Mouse (Mus musculus): ENCODE measurements around the gene Tgfb3. TPM values are rescaled to one million over a fixed set of nuclear protein-coding genes. Genes with fewer than 3 reads are reported as not detected.

Gene Tgfb3
- polyA plus RNA-seq, 1 experiment from 2014 or later = 16.6 TPM

- no peak overlapping the region for H3K9ac ChIP-seq (ENCODE audit: low read depth, low read length)
- no peak overlapping the region for H3K4me2 ChIP-seq (ENCODE audit: low read length)
- H3K9me3 ChIP-seq (replicated peaks; ENCODE audit: low read length) = no peaks in the 10 kb centered on the region
- peaks cover 12% of the 10 kb centered on the region; the same call in 1 of the 2 replicates for H3K4me1 ChIP-seq (replicated peaks; ENCODE audit: insufficient read depth, low read length)
- no peak overlapping the region for H3K4me3 ChIP-seq (replicated peaks; ENCODE audit: low read depth, low read length)
- no peaks in the 10 kb centered on the region for H3K36me3 ChIP-seq (ENCODE audit: insufficient read depth, low read length)
- H3K27ac ChIP-seq = no peak overlapping the region
- WGBS = 74% methylated on average over 3 of the region's 3 CpGs
- TF ChIP-seq CTCF (IDR thresholded peaks at IDR 0.05; ENCODE audit: low read depth) = no peak
- H3K27me3 ChIP-seq (ENCODE audit: insufficient read depth, low read length) = no peaks in the 10 kb centered on the region
- DNase-seq (ENCODE audit: low spot score) = no peak
- no peak for ATAC-seq (replicated peaks; ENCODE audit: low FRiP score, low read depth)
Observed at GRCm38 (mm10) chr12:86100711-86101110, 21.9 kb upstream of the Tgfb3 start.

DNA sequence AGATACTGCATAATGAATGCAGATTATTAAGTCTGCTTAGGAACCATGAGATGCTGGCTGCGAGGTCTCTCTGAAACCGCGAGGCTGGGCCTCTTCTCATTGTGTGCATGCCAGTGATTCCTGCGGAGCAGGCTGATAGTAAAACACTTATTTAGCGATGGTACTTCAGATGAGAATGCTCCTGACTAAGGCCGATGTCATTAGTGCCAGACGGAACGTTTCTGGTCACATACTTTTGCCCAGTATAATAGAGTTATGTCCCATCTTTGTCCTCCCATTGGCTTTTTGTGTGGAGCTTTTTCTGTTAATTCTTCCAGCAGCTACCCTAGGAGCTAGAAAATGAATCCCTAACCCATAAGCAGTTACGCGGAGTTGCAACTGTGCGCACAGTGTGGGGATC, 18.9 kb upstream of the Tgfb3 start:
- no peak for ATAC-seq (replicated peaks; ENCODE audit: low FRiP score, low read depth)
- Histone ChIP-seq H3K4me1 (replicated peaks; ENCODE audit: insufficient read depth, low read length) (no peaks in the 10 kb centered on the region), H3K4me3 (replicated peaks; ENCODE audit: low read depth, low read length) (no peak overlapping the region), H3K36me3 (ENCODE audit: insufficient read depth, low read length) (no peaks in the 10 kb centered on the region), H3K27ac (no peak overlapping the region), H3K27me3 (ENCODE audit: insufficient read depth, low read length) (no peaks in the 10 kb centered on the region), H3K9me3 (replicated peaks; ENCODE audit: low read length) (no peaks in the 10 kb centered on the region), H3K4me2 (ENCODE audit: low read length) (no peak overlapping the region), H3K9ac (ENCODE audit: low read depth, low read length) (no peak overlapping the region)
- WGBS = 85% methylated on average over 11 of the region's 11 CpGs
- no peak for DNase-seq (ENCODE audit: low spot score)
- no peak for TF ChIP-seq CTCF (IDR thresholded peaks at IDR 0.05; ENCODE audit: low read depth)

GRCm38 (mm10) chr12:86095806-86096205, 17.0 kb upstream of the Tgfb3 start:
- H3K27ac ChIP-seq = no peak overlapping the region
- H3K4me1 ChIP-seq (replicated peaks; ENCODE audit: insufficient read depth, low read length) = peaks cover 7% of the 10 kb centered on the region; the same call in 1 of the 2 replicates
- ATAC-seq (replicated peaks; ENCODE audit: low FRiP score, low read depth) (no peak), DNase-seq (ENCODE audit: low spot score) (no peak)
- TF ChIP-seq CTCF (IDR thresholded peaks at IDR 0.05; ENCODE audit: low read depth) = no peak
- H3K9me3 ChIP-seq (replicated peaks; ENCODE audit: low read length) = no peaks in the 10 kb centered on the region
- H3K36me3 ChIP-seq (ENCODE audit: insufficient read depth, low read length) = no peaks in the 10 kb centered on the region
- H3K9ac ChIP-seq (ENCODE audit: low read depth, low read length) = no peak overlapping the region
- H3K4me2 ChIP-seq (ENCODE audit: low read length) = no peak overlapping the region
- no peak overlapping the region for H3K4me3 ChIP-seq (replicated peaks; ENCODE audit: low read depth, low read length)
- no peaks in the 10 kb centered on the region for H3K27me3 ChIP-seq (ENCODE audit: insufficient read depth, low read length)
- WGBS = 93% methylated on average over 4 of the region's 4 CpGs

GRCm38 (mm10) chr12:86094075-86094474, 15.2 kb upstream of the Tgfb3 start:
- Histone ChIP-seq H3K9me3 (replicated peaks; ENCODE audit: low read length) (no peaks in the 10 kb centered on the region), H3K4me3 (replicated peaks; ENCODE audit: low read depth, low read length) (no peak overlapping the region), H3K27me3 (ENCODE audit: insufficient read depth, low read length) (no peaks in the 10 kb centered on the region), H3K36me3 (ENCODE audit: insufficient read depth, low read length) (0 out of 2 replicates have a peak, but pooled peaks cover 2% of the 10 kb centered on the region), H3K4me2 (ENCODE audit: low read length) (no peak overlapping the region), H3K9ac (ENCODE audit: low read depth, low read length) (no peak overlapping the region), H3K4me1 (replicated peaks; ENCODE audit: insufficient read depth, low read length) (peaks cover 7% of the 10 kb centered on the region; the same call in 1 of the 2 replicates), H3K27ac (no peak overlapping the region)
- WGBS = 97% methylated on average over 4 of the region's 4 CpGs
- ATAC-seq (replicated peaks; ENCODE audit: low FRiP score, low read depth) (no peak), DNase-seq (ENCODE audit: low spot score) (no peak)
- no peak for TF ChIP-seq CTCF (IDR thresholded peaks at IDR 0.05; ENCODE audit: low read depth)

GRCm38 (mm10) chr12:86091601-86092132, 12.8 kb upstream of the Tgfb3 start:
- no peak overlapping the region for H3K4me3 ChIP-seq (replicated peaks; ENCODE audit: low read depth, low read length)
- H3K9me3 ChIP-seq (replicated peaks; ENCODE audit: low read length) = no peaks in the 10 kb centered on the region
- peak; percentile 70 for ATAC-seq (replicated peaks; ENCODE audit: low FRiP score, low read depth)
- H3K9ac ChIP-seq (ENCODE audit: low read depth, low read length) = no peak overlapping the region
- TF ChIP-seq CTCF (IDR thresholded peaks at IDR 0.05; ENCODE audit: low read depth) = no peak
- peak; percentile 64 for DNase-seq (ENCODE audit: low spot score)
- 0 out of 2 replicates have a peak, but pooled peaks cover 4% of the 10 kb centered on the region for H3K36me3 ChIP-seq (ENCODE audit: insufficient read depth, low read length)
- peak overlapping the region; percentile 25; the same call in 1 of the 2 replicates for H3K4me2 ChIP-seq (ENCODE audit: low read length)
- 0 out of 2 replicates have a peak overlapping the region, but pooled peaks have one; percentile 25 for H3K27ac ChIP-seq
- no peaks in the 10 kb centered on the region for H3K27me3 ChIP-seq (ENCODE audit: insufficient read depth, low read length)
- WGBS = 27% methylated on average over 18 of the region's 18 CpGs
- peaks cover 7% of the 10 kb centered on the region; the same call in 1 of the 2 replicates for H3K4me1 ChIP-seq (replicated peaks; ENCODE audit: insufficient read depth, low read length)

GRCm38 (mm10) chr12:86090764-86091163, 11.9 kb upstream of the Tgfb3 start:
- Histone ChIP-seq H3K9ac (ENCODE audit: low read depth, low read length) (no peak overlapping the region), H3K36me3 (ENCODE audit: insufficient read depth, low read length) (peaks cover 7% of the 10 kb centered on the region; the same call in 1 of the 2 replicates), H3K4me1 (replicated peaks; ENCODE audit: insufficient read depth, low read length) (peaks cover 7% of the 10 kb centered on the region; the same call in 1 of the 2 replicates), H3K9me3 (replicated peaks; ENCODE audit: low read length) (no peaks in the 10 kb centered on the region), H3K4me3 (replicated peaks; ENCODE audit: low read depth, low read length) (no peak overlapping the region), H3K27me3 (ENCODE audit: insufficient read depth, low read length) (no peaks in the 10 kb centered on the region), H3K4me2 (ENCODE audit: low read length) (no peak overlapping the region), H3K27ac (no peak overlapping the region)
- 80% methylated on average over 4 of the region's 4 CpGs for WGBS
- DNase-seq (ENCODE audit: low spot score) = no peak
- no peak for TF ChIP-seq CTCF (IDR thresholded peaks at IDR 0.05; ENCODE audit: low read depth)
- no peak for ATAC-seq (replicated peaks; ENCODE audit: low FRiP score, low read depth)

Measured in kidney, postnatal 0 days (tissue).